Mouse (Mus musculus) E14TG2a.4 (cell line): ENCODE results near the gene Mettl7a3.

ENCODE experiments used
- CTCF ChIP-seq: conservative IDR thresholded peaks from 2 replicates; pipeline ENCODE4 v1.5.1; 2014; ENCODE audit warnings: low read length
- NANOG ChIP-seq: IDR thresholded peaks from 2 replicates; pipeline ENCODE4 v1.6.1; 2014; ENCODE audit warnings: borderline replicate concordance, low read length, mixed read lengths
- POU5F1 ChIP-seq: IDR thresholded peaks from 2 replicates; pipeline ENCODE4 v1.6.1; 2014; ENCODE audit warnings: low read length, borderline replicate concordance

- no peak for TF ChIP-seq CTCF
- TF ChIP-seq NANOG, result no peak
- TF ChIP-seq POU5F1, result no peak
These were observed 14.8 kb downstream of the Mettl7a3 start for GRCm38 (mm10) chr15:100349496-100349895.
